Mouse (Mus musculus) adrenal gland, postnatal 10 days (tissue): ENCODE measurements at regions not wholly inside any gene's neighbourhood (a gene's known extent, or its start where the extent isn't known, plus 50 kb on each side); places are given as distances from the start of the nearest gene placed in this dataset.

ENCODE experiments used
- DNase-seq: peaks from one replicate; pipeline ENCODE4 v3.0.0; 2021; ENCODE audit warnings: mixed read lengths

DNA sequence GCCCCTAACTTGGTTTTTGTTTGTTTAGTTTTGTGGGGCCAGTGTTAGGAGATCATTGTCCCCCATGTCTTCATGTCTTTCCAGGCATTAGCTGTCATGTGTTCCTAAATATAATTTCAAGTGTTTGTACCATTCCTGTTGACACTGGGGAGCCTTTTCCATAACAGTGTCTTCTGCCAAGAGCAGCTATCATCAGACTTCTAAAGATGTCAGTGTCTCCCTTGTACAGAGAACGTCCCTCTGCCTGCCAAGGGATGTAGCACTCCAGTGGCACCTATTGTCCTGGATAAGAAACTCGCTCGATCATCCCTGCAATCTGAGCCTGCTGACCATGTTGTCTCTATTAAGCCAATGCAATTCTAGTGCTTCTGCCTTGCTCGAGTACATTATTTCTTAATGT is 64.6 kb upstream of the Lhfpl2 start:
- DNase-seq: no peak

DNA sequence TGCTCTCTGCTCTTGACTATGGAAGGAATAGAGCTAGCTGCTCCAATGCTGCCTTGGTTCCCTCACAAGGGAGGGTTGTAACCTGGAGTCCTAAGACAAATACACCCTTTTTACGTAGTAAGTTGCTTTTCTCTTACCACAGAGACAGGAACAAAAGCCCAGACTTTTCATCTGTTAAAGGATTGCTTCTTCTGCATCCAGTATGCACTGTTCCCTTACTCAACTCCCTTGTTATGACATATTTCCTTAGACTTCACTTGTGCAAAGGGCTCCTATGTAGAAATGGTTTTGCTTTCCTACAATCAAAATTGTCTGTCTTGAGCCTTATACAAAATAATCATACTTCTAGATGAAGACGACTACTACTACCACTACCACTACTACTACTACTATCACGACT is 62.2 kb upstream of the Lhfpl2 start:
- DNase-seq: no peak

DNA sequence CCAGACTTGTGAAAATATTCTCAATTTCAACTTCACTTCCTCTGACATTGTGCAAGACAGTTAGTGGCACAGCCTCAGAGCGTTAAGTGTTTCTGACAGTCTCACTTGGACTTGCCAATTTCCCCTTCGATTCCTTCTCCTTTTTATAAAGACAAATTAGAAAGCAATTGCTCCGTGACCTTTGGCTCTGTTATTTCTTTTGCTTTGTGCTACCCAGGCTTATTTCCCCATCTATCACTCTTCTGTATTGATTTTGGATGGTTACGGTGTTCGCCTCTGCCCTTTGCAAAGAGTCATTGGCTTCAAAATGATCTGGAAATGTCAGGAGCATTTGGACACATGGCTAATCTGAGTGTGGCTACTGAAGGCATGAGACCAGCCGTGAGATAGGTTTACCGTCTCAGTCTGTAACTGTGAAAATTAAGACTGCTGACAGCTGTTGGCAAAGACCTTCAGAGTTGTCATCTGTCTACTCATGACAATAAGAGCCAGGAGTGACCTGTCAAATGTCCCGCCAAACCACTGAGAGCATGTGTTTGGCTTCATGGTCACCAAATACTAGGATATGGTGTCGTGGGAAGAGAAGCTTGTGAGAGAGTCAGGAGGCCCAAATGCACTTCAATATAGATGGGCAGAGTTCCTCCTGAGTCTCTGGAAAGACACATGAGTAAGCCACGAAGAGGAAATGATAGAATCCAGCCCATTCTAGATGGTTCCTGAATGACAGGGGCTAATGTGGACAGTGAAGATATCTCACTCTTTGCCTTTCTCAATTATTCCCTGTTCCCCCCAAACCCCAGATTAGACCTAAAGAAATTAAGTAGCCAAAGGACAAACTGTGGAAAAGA is 60.8 kb upstream of the Lhfpl2 start:
- no peak for DNase-seq

DNA sequence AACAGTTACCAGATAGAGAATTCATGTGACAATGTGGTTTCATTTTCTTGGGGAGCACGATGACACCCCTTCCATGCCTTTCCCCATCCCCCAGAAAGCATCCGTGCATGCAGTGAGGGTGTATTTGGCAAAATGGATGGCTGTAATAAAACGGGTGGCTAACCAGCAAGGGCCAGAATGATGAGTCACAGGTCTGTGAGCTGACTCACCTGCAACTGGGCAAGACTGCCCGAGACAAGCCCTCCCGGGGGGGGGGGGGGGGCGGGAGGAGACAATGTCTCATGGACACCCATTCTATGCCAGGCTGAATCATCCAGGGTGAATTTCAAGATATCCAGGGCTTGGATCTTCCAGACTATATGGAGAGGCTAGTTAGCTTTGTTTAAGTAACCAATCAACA is 59.6 kb upstream of the Lhfpl2 start:
- peak; percentile 58 for DNase-seq

DNA sequence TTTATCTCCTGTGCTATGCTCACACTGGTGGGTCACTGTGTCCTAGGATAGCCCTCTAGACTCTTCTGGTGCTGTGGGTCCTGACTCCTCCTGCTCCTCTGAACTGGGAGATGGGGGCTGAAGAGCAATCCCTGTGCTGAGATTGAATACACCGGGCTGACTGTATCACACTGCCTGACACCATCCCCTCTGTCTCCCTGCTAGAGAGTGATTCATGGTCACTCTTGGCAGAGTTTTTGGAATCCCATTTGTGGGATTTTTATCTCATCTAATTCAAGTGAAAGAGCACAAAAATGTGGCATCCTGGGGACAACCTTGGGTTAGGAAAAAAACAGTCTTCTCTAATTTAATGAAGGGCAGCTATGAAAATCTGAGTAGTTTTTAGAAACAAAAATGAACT is 59.2 kb upstream of the Lhfpl2 start:
- DNase-seq: no peak

DNA sequence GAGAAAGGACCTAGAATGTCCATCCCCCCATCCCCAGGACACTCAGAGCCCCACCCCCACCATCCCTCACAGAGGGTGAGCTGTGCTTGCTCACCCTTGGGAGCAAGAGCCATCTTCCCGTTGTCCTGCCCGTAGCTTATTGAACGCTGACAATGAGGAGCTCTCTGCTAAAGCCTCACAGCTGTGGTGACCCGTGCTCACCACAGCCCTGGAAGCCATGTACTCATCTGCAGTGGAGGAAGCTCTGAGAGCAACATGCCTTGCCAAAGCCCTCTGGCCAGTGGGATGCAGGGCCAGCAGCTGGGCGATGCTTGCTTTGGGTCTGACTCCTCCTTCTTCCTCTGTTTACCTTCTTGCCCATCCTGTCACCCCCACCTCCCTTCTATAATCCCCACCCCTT is 53.8 kb upstream of the Lhfpl2 start:
- no peak for DNase-seq

DNA sequence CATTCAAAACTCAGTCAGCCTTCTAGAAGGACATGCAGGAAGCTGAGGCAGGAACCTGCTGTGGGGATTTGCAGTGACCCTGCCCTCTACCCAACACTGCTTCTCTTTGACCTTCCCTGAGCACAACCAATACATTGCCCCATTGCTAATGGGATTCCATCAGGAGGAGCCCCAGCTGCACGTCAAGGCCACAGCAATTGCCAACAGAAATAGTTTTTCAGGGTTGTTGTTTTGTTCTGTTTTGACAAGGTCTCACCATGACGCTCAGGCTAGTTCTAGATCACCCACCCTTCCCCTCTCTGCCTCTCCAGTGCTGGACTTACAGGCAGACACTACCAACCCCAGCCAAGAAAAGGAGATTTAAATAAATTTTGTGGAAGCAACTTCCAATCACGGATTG is 53.2 kb upstream of the Lhfpl2 start:
- no peak for DNase-seq

DNA sequence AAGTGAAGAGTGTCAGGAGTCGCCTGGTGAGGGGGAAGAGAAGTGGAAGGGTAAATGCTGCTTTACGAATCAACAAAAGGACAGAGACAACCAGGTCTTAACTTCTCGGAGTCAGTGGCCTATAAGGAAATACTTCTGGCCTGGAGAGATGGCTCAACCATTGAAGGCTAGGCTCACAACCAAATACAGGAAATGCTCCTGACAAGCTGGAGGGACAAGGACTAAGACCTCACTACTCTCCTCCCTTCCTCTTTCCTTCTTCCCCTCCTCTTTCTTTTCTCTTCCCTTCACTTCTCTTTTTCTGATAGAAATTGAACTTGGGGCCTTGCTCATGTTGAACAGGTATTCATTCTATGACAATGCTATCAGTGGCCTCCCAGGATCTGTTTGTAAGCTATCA is 51.7 kb upstream of the Lhfpl2 start:
- no peak for DNase-seq
